Mouse (Mus musculus) midbrain, embryonic 11.5 days (tissue): Measurements from ENCODE around the gene Nupl1. TPM values are rescaled to one million over a fixed set of nuclear protein-coding genes. Genes with fewer than 3 reads are reported as not detected.
A peak's percentile ranks its signal among the peaks of the same experiment; 100 is the strongest.

Source experiments
- ATAC-seq: fragments of 200-750 bp; cut with Nextera tagmentation; 2 replicates; pipeline ENCODE4 v1.8.0; 2017; ENCODE audit warnings: moderate TSS enrichment, moderate library complexity; ENCODE audit not compliant: low FRiP score
- DNase-seq: peaks from one replicate; pipeline ENCODE4 v3.0.0; 2015; ENCODE audit warnings: low spot score; ENCODE audit errors: missing footprints
- H3K27ac ChIP-seq: fragments of 300-500 bp; sonication (generic); 2 replicates; pipeline ENCODE4 v1.5.1; 2014; ENCODE audit warnings: low read depth, low read length
- H3K27me3 ChIP-seq: fragments of 300-500 bp; sonication (generic); 2 replicates; pipeline ENCODE4 v1.6.1; 2014; ENCODE audit warnings: mild to moderate bottlenecking, low read length, moderate library complexity, mixed read lengths; ENCODE audit not compliant: control insufficient read depth, insufficient read depth
- H3K36me3 ChIP-seq: fragments of 300-500 bp; sonication (generic); 2 replicates; pipeline ENCODE4 v1.6.1; 2014; ENCODE audit warnings: mild to moderate bottlenecking, low read length, moderate library complexity, mixed read lengths; ENCODE audit not compliant: control insufficient read depth, insufficient read depth
- H3K4me1 ChIP-seq: fragments of 300-500 bp; sonication (generic); 2 replicates; pipeline ENCODE4 v1.6.1; 2014; ENCODE audit warnings: low read length; ENCODE audit not compliant: control insufficient read depth, insufficient read depth
- H3K4me2 ChIP-seq: fragments of 300-500 bp; sonication (generic); 2 replicates; pipeline ENCODE4 v1.6.1; 2014; ENCODE audit warnings: mild to moderate bottlenecking, moderate library complexity
- H3K4me3 ChIP-seq: fragments of 300-500 bp; sonication (generic); 2 replicates; pipeline ENCODE4 v1.5.1; 2014; ENCODE audit warnings: low read depth, low read length
- H3K9ac ChIP-seq: fragments of 300-500 bp; sonication (generic); 2 replicates; pipeline ENCODE4 v1.6.1; 2014; ENCODE audit warnings: low read length
- H3K9me3 ChIP-seq: fragments of 300-500 bp; sonication (generic); 2 replicates; pipeline ENCODE4 v1.6.1; 2016; ENCODE audit warnings: low read length; ENCODE audit not compliant: control insufficient read depth
- WGBS: fragments of 180-500 bp; shearing (Covaris S2); extraction: QIAGEN DNeasy Blood & Tissue Kit; methylation state at CpG from one replicate; pipeline ENCODE4 v1.1.7; 2014; 5-methylcytosine and 5-hydroxymethylcytosine counted together
- polyA plus RNA-seq: library from polyadenylated mRNA; unstranded; fragments of >200 nt; fragmentation: Nextera tagmentation; extraction: Ambion mirVana; gene quantifications from 2 replicates; pipeline ENCODE4 v1.2.1, GENCODE M21; 2014

Nupl1 gene
- polyA plus RNA-seq, 1 experiment from 2014 or later, result 0.04 TPM

DNA sequence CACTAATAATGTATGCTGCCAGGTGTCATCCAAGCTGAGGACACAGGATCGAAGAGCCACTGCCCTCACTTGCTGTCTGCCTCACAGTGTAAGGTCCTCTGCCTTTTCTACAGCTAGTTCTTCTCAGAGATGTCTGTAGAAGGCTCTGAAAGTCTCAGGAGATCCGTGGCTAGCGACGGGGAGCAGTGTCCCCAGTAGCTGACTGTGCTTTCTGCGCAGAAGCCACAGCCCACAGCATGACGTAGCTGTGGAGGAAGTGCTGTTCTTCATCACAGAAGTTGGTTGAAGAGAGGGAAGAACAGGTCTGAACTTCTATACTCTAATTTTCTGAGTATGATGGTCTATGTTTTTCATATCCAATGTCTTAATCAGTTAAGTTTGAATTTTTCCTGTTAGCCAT, 18.1 kb upstream of the Nupl1 start:
- Histone ChIP-seq H3K9ac (no peak overlapping the region), H3K4me2 (no peak overlapping the region), H3K4me1 (peaks cover 9% of the 10 kb centered on the region), H3K4me3 (no peak overlapping the region), H3K27ac (no peak overlapping the region), H3K27me3 (no peaks in the 10 kb centered on the region), H3K9me3 (no peaks in the 10 kb centered on the region), H3K36me3 (no peaks in the 10 kb centered on the region)
- ATAC-seq, result no peak
- DNase-seq, result no peak
- WGBS, result 86% methylated on average over 6 of the region's 6 CpGs

GRCm38 (mm10) chr14:60264990-60265876, 14.0 kb upstream of the Nupl1 start, which contains the start of gene Mtmr6:
Gene Mtmr6 (plus strand): TSS chr14:60265228.
- Histone ChIP-seq H3K4me2 (peak within 1 kb of the TSS; percentile 72), H3K4me1 (peaks cover 9% of the 10 kb centered on the region), H3K36me3 (no peaks in the 10 kb centered on the region), H3K27me3 (no peaks in the 10 kb centered on the region), H3K9me3 (no peaks in the 10 kb centered on the region), H3K4me3 (peak within 1 kb of the TSS; percentile 80), H3K27ac (peak within 1 kb of the TSS; percentile 65; the same call in 1 of the 2 replicates), H3K9ac (peak within 1 kb of the TSS; percentile 83)
- DNase-seq, result peak; percentile 99
- under 1% methylated on average over 51 of the region's 51 CpGs for WGBS
- peak; percentile 99 for ATAC-seq

GRCm38 (mm10) chr14:60262316-60262715, 11.1 kb upstream of the Nupl1 start:
- no peak overlapping the region for H3K4me2 ChIP-seq
- WGBS, result 70% methylated on average over 7 of the region's 7 CpGs
- no peak overlapping the region for H3K4me3 ChIP-seq
- no peak overlapping the region for H3K9ac ChIP-seq
- ATAC-seq (no peak), DNase-seq (no peak)
- peaks cover 9% of the 10 kb centered on the region for H3K4me1 ChIP-seq
- no peak overlapping the region for H3K27ac ChIP-seq
- no peaks in the 10 kb centered on the region for H3K9me3 ChIP-seq
- H3K36me3 ChIP-seq, result no peaks in the 10 kb centered on the region
- no peaks in the 10 kb centered on the region for H3K27me3 ChIP-seq

DNA sequence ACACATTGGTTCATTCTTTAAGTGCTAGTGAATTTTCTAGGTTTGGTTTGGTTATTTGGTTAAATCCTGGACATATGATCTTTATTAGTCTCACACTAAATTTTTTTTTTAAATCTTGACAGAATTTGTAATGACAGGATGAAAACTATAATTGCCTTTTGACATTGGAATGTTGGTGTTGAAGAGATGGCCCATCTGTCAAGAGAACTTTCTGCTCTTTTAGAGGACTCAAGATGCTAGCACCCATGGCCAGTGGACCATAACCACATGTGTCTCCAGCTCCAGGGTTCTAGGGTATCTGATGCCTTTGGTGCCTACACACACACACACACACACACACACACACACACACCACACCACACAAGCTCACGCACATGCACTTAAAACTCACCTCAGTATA, 6.6 kb upstream of the Nupl1 start:
- no peaks in the 10 kb centered on the region for H3K27me3 ChIP-seq
- H3K4me1 ChIP-seq, result no peaks in the 10 kb centered on the region
- no peaks in the 10 kb centered on the region for H3K9me3 ChIP-seq
- no peak for DNase-seq
- no peak overlapping the region for H3K27ac ChIP-seq
- WGBS, result 90% methylated on average over 1 of the region's 1 CpGs
- H3K9ac ChIP-seq, result no peak overlapping the region
- ATAC-seq, result no peak
- no peak overlapping the region for H3K4me2 ChIP-seq
- no peaks in the 10 kb centered on the region for H3K36me3 ChIP-seq
- no peak overlapping the region for H3K4me3 ChIP-seq

GRCm38 (mm10) chr14:60257101-60257500, 5.9 kb upstream of the Nupl1 start:
- no peak for DNase-seq
- H3K27ac ChIP-seq, result no peak overlapping the region
- ATAC-seq, result no peak
- H3K27me3 ChIP-seq, result no peaks in the 10 kb centered on the region
- no peak overlapping the region for H3K4me2 ChIP-seq
- no peaks in the 10 kb centered on the region for H3K9me3 ChIP-seq
- H3K4me3 ChIP-seq, result no peak overlapping the region
- peaks cover 6% of the 10 kb centered on the region for H3K4me1 ChIP-seq
- no peak overlapping the region for H3K9ac ChIP-seq
- WGBS, result 77% methylated on average over 4 of the region's 4 CpGs
- H3K36me3 ChIP-seq, result no peaks in the 10 kb centered on the region

DNA sequence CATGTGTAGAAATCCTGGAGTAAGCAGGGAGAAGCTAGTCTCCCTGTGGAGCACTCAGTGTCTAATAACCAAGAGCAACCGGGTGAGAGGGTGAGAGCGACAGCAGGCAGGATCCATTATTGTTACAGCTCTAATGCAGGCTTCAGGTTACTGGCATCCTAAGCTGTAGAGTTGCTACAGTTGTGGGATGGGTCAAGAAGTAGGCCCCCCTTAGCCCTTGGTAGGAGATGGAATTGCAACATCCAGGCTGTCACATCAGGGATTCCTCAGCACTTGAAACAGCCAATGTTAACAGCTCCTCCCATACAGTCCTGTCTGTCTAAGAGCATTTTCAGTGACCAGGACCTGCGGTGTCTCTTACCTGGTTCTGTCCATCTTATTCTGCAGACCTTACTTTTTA, 5.1 kb upstream of the Nupl1 start:
- Histone ChIP-seq H3K27me3 (no peaks in the 10 kb centered on the region), H3K36me3 (no peaks in the 10 kb centered on the region), H3K9ac (no peak overlapping the region), H3K4me1 (peaks cover 6% of the 10 kb centered on the region), H3K4me2 (no peak overlapping the region), H3K4me3 (no peak overlapping the region), H3K9me3 (no peaks in the 10 kb centered on the region), H3K27ac (no peak overlapping the region)
- 26% methylated on average over 3 of the region's 3 CpGs for WGBS
- no peak for DNase-seq
- no peak for ATAC-seq

DNA sequence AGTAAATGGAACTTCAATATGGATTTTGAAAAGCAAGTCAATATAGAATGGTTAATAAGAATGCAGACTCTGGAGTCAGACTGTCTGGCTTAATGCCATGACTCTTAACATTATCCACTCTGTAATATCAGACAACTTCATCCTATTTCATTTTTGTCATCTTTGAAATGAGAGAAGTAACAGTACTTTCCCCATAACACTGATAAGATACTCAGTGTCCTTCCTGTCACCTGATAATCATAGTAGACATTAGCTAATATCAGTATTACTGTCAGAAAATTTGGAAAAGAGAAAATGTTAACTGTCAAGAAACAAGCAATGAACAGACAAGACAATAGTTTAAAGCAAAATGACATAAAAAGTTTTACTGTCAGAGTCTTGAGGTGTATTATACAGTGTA, 3.5 kb upstream of the Nupl1 start:
- Histone ChIP-seq H3K9me3 (no peaks in the 10 kb centered on the region), H3K36me3 (no peaks in the 10 kb centered on the region), H3K4me2 (no peak overlapping the region), H3K9ac (no peak overlapping the region), H3K27ac (no peak overlapping the region), H3K4me1 (peaks cover 9% of the 10 kb centered on the region), H3K27me3 (no peaks in the 10 kb centered on the region), H3K4me3 (no peak overlapping the region)
- ATAC-seq (no peak), DNase-seq (no peak)

GRCm38 (mm10) chr14:60253466-60253865, 2.2 kb upstream of the Nupl1 start:
- Histone ChIP-seq H3K27me3 (no peaks in the 10 kb centered on the region), H3K4me3 (no peak overlapping the region), H3K27ac (no peak overlapping the region), H3K9ac (no peak overlapping the region), H3K36me3 (no peaks in the 10 kb centered on the region), H3K9me3 (no peaks in the 10 kb centered on the region), H3K4me2 (no peak overlapping the region), H3K4me1 (peaks cover 9% of the 10 kb centered on the region)
- 96% methylated on average over 3 of the region's 3 CpGs for whole genome bisulfite sequencing
- ATAC-seq, result no peak
- no peak for DNase-seq
